Mouse (Mus musculus) left cerebral cortex, postnatal 25 days (tissue): ENCODE data around the gene Ube2f. TPM values are rescaled to one million over a fixed set of nuclear protein-coding genes. Genes with fewer than 3 reads are reported as not detected.
A peak's percentile ranks its signal among the peaks of the same experiment; 100 is the strongest.

Experiments used
- DNase-seq, 2 experiments: peaks; one replicate each; pipeline ENCODE4 v3.0.0; 2022; ENCODE audit warnings: low spot score in 2 of 2, mixed read lengths in 1 of 2
- intact Hi-C: fragments of 180-260 bp; cut with DNase I; formaldehyde crosslinking; loops from one replicate; pipeline ENCODE4 v1.15.1; 2025
- total RNA-seq, 2 experiments: library from RNA; stranded (reverse); gene quantifications; 2 replicates each; pipeline ENCODE4 v1.2.3; 2021

The Ube2f gene
- total RNA-seq = 10 to 100 TPM; 54.9 TPM

- intact Hi-C loops = loop anchor here (5.0 to 10.0 kb wide), 4 partner anchors 48 to 645 kb away; partner anchors contain the start of genes Cops8 and Scly
- DNase-seq = peak; percentile 95 to 99
Measured at GRCm38 (mm10) chr1:91249564-91250414, at the start of gene Ube2f. Gene Ube2f (plus strand): TSS chr1:91250304.

- intact Hi-C loops = no loop called here
- no peak for DNase-seq
Measured at GRCm38 (mm10) chr1:91201122-91201521, 49.0 kb upstream of the Ube2f start.

- peak in 1 of 2 experiments; percentile 72 for DNase-seq
- intact Hi-C loops = no loop called here
Measured at GRCm38 (mm10) chr1:91204221-91204765, 45.8 kb upstream of the Ube2f start.

GRCm38 (mm10) chr1:91205651-91206050 is 44.5 kb upstream of the Ube2f start:
- intact Hi-C loops = loop anchor here (2.0 kb wide), 1 partner anchor 17 kb away; no protein-coding TSS in a partner anchor
- DNase-seq = no peak

GRCm38 (mm10) chr1:91206336-91206735 is 43.8 kb upstream of the Ube2f start:
- intact Hi-C loops = loop anchor here (2.0 kb wide), 1 partner anchor 18 kb away; no protein-coding TSS in a partner anchor
- DNase-seq = peak in 1 of 2 experiments; percentile 14

GRCm38 (mm10) chr1:91206873-91207272 is 43.2 kb upstream of the Ube2f start:
- intact Hi-C loops = loop anchor here (2.0 kb wide), 1 partner anchor 18 kb away; no protein-coding TSS in a partner anchor
- peak in 1 of 2 experiments; percentile 89 for DNase-seq

GRCm38 (mm10) chr1:91207334-91208074 is 42.6 kb upstream of the Ube2f start:
- DNase-seq = no peak
- intact Hi-C loops = loop anchor here (2.0 kb wide), 1 partner anchor 19 kb away; no protein-coding TSS in a partner anchor

- intact Hi-C loops = no loop called here
- peak; percentile 69 to 91 for DNase-seq
Measured at GRCm38 (mm10) chr1:91209343-91209742, 40.8 kb upstream of the Ube2f start.

GRCm38 (mm10) chr1:91209785-91210184 is 40.3 kb upstream of the Ube2f start:
- peak; percentile 85 to 96 for DNase-seq
- intact Hi-C loops = loop anchor here (10.0 kb wide), 1 partner anchor 235 kb away; no protein-coding TSS in a partner anchor

- intact Hi-C loops = loop anchor here (1.0 to 10.0 kb wide), 2 partner anchors 32 to 236 kb away; partner anchors contain the start of gene Ramp1
- DNase-seq = peak; percentile 72 to 83
Measured at GRCm38 (mm10) chr1:91211099-91211498, 39.0 kb upstream of the Ube2f start.

- DNase-seq = peak in 1 of 2 experiments; percentile 43
- intact Hi-C loops = loop anchor here (1.0 to 10.0 kb wide), 2 partner anchors 32 to 237 kb away; partner anchors contain the start of gene Ramp1
Measured at GRCm38 (mm10) chr1:91211591-91212008, 38.5 kb upstream of the Ube2f start.

- intact Hi-C loops = loop anchor here (10.0 kb wide), 1 partner anchor 240 kb away; no protein-coding TSS in a partner anchor
- DNase-seq = no peak
Measured at GRCm38 (mm10) chr1:91215264-91215663, 34.8 kb upstream of the Ube2f start.

GRCm38 (mm10) chr1:91215981-91216380 is 34.1 kb upstream of the Ube2f start:
- intact Hi-C loops = loop anchor here (10.0 kb wide), 1 partner anchor 241 kb away; no protein-coding TSS in a partner anchor
- peak in 1 of 2 experiments; percentile 53 for DNase-seq

GRCm38 (mm10) chr1:91216504-91217267 is 33.4 kb upstream of the Ube2f start:
- intact Hi-C loops = loop anchor here (10.0 kb wide), 1 partner anchor 242 kb away; no protein-coding TSS in a partner anchor
- peak in 1 of 2 experiments; percentile 70 for DNase-seq

GRCm38 (mm10) chr1:91219641-91220321 is 30.3 kb upstream of the Ube2f start:
- intact Hi-C loops = loop anchor here (10.0 kb wide), 1 partner anchor 245 kb away; no protein-coding TSS in a partner anchor
- no peak for DNase-seq

- DNase-seq = no peak
- intact Hi-C loops = no loop called here
Measured at GRCm38 (mm10) chr1:91220322-91220672, 29.8 kb upstream of the Ube2f start.

- intact Hi-C loops = no loop called here
- DNase-seq = no peak
Measured at GRCm38 (mm10) chr1:91226562-91226961, 23.5 kb upstream of the Ube2f start.

GRCm38 (mm10) chr1:91227381-91228054 is 22.6 kb upstream of the Ube2f start:
- intact Hi-C loops = no loop called here
- no peak for DNase-seq
